Mouse (Mus musculus) olfactory bulb, adult 2 months (tissue): ENCODE measurements around the gene Nup160. TPM values are rescaled to one million over a fixed set of nuclear protein-coding genes. Genes with fewer than 3 reads are reported as not detected.

Source experiments
- H3K27ac ChIP-seq: fragments of 200-500 bp; 2 replicates; pipeline ENCODE4 v1.5.1; 2012; ENCODE audit warnings: low read depth, low read length; ENCODE audit not compliant: insufficient read depth
- H3K4me1 ChIP-seq: fragments of 200-500 bp; 2 replicates; pipeline ENCODE4 v1.6.1; 2012; ENCODE audit warnings: low read length; ENCODE audit not compliant: control insufficient read depth, insufficient read depth
- H3K4me3 ChIP-seq: fragments of 200-500 bp; 2 replicates; pipeline ENCODE4 v1.5.1; 2012; ENCODE audit warnings: mild to moderate bottlenecking, low read depth, low read length, moderate library complexity; ENCODE audit not compliant: insufficient read depth
- CTCF ChIP-seq: fragments of 200-500 bp; IDR thresholded peaks from 2 replicates; pipeline ENCODE4 v1.5.1; 2012; ENCODE audit warnings: low read depth, mild to moderate bottlenecking, low read length, moderate library complexity; ENCODE audit not compliant: insufficient read depth
- POLR2A ChIP-seq: fragments of 200-500 bp; IDR thresholded peaks from 2 replicates; pipeline ENCODE4 v1.6.1; 2012; ENCODE audit warnings: mild to moderate bottlenecking, low read depth, low read length, moderate library complexity; ENCODE audit not compliant: insufficient read depth
- WGBS: fragments of 180-500 bp; shearing (Covaris S2); methylation state at CpG from one replicate; pipeline ENCODE4 v1.1.7; 2018; 5-methylcytosine and 5-hydroxymethylcytosine counted together
- polyA plus RNA-seq: library from polyadenylated mRNA; stranded (reverse); fragments of >200 nt; gene quantifications from 2 replicates; pipeline ENCODE4 v1.2.4, GENCODE M21; 2012; ENCODE audit warnings: low replicate concordance; ENCODE audit not compliant: missing spikeins, insufficient read depth, insufficient read length

Gene Nup160
- polyA plus RNA-seq, 1 experiment, result not detected

DNA sequence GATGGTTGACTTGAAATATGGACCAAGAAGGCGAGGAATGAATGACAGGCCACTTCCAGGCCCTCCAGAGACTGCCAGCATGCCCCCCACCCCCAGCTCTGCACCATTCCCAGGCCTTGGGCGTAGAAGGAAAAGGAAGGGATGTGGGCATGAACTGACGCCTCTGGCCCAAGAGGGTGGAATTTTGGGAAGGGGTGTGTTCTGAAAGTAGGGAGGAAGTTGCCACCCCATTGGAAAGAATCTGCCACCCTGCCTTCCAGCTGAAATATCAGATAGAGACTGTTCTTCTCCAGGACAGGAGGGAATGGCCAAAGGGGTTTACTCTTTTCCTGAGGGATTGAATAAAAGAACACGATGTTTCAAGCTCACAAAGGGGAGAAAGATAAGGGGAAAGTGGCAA lies 18.4 kb upstream of the Nup160 start:
- Histone ChIP-seq H3K4me3 (no peak overlapping the region), H3K4me1 (no peaks in the 10 kb centered on the region), H3K27ac (no peak overlapping the region)
- 86% methylated on average over 4 of the region's 4 CpGs for WGBS
- TF ChIP-seq POLR2A, result no peak

DNA sequence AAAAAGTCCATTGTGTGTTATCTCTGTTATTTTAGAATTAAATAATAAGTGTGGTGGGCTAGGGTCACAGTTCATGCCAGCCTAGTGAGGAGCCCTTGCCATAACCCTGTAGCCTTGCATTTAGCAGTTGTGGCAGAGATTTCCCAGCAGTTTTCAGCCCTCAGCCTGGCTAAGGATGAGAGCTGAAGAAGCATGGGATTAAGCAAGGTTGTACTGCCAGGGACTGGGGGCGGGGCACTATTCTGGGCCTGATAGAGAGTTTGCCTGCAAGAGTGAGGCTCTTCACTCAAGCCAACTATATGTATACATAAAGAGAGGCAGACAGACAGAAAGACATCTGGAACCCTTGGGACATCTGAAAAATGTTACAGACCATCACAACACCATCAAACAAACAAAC lies 18.0 kb upstream of the Nup160 start:
- TF ChIP-seq POLR2A (no peak), CTCF (no peak)
- no peak overlapping the region for H3K4me3 ChIP-seq

DNA sequence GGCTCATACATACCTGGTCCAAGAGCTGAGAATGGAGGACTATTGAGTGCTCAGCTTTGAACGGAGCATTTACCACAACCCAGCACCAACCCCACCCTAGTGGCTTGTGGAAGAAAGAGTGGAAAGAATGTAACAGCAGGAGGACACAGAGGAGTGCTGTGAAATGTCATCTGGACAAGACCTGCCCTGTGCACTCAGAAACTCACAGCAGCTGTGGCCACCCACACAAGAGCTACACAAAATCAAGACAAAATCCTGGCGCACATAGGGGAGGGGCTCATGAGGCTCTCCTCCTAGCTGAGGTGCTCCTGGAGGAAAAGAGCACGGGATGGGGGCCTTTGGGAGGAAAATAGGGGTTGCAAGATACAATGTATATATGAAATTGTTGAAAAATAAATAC lies 17.4 kb upstream of the Nup160 start:
- H3K4me1 ChIP-seq, result no peaks in the 10 kb centered on the region
- no peak overlapping the region for H3K4me3 ChIP-seq
- WGBS, result 59% methylated on average over 3 of the region's 3 CpGs
- TF ChIP-seq CTCF (no peak), POLR2A (no peak)
- no peak overlapping the region for H3K27ac ChIP-seq

More for the DNA sequence above, 18.0 kb upstream of the Nup160 start:
- H3K4me1 ChIP-seq, result no peaks in the 10 kb centered on the region
- WGBS, result 90% methylated on average over 1 of the region's 1 CpGs
- no peak overlapping the region for H3K27ac ChIP-seq

DNA sequence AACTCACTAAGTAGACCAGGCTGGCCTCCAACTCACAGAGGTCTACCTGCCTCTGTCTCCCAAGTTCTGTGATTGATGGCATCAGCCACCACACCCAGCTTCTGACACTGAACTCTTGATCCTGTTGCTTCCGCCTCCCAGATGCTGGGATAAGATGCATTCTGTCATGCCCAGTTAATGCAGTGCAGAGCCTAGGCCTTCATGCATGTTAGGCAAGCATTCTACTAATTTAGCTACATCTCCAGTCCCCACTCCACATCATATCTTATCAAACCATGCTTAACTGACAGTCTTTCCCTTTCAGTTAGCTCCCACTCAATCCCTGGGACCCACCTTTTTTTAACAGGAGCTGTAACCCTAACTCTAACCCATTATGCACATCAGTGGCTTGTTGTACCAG lies 16.1 kb upstream of the Nup160 start:
- WGBS, result 100% methylated on average over 1 of the region's 1 CpGs
- Histone ChIP-seq H3K4me1 (no peaks in the 10 kb centered on the region), H3K27ac (no peak overlapping the region), H3K4me3 (no peak overlapping the region)
- TF ChIP-seq POLR2A, result no peak
- no peak for TF ChIP-seq CTCF

DNA sequence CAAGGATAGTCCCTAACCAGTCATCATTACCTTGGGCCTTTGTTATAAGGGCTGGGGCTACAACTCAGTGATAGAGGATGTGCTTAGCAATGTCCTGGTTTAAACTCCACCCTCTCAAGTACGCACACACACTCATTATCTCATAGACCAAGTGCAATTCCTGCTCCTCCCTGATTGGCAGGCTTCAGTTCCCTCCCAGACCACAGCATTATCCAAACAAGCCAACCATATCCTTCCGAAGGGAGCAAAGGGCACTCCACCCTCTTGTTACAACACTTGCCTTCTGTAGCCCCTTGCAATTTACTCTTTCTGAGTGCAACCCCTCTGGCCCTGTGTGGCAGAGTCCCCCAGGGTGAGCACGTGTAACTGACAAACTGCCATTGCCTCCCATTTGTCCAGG lies 15.6 kb upstream of the Nup160 start:
- H3K27ac ChIP-seq, result no peak overlapping the region
- H3K4me1 ChIP-seq, result no peaks in the 10 kb centered on the region
- TF ChIP-seq POLR2A, result no peak
- TF ChIP-seq CTCF, result no peak
- WGBS, result 60% methylated on average over 3 of the region's 3 CpGs
- no peak overlapping the region for H3K4me3 ChIP-seq

DNA sequence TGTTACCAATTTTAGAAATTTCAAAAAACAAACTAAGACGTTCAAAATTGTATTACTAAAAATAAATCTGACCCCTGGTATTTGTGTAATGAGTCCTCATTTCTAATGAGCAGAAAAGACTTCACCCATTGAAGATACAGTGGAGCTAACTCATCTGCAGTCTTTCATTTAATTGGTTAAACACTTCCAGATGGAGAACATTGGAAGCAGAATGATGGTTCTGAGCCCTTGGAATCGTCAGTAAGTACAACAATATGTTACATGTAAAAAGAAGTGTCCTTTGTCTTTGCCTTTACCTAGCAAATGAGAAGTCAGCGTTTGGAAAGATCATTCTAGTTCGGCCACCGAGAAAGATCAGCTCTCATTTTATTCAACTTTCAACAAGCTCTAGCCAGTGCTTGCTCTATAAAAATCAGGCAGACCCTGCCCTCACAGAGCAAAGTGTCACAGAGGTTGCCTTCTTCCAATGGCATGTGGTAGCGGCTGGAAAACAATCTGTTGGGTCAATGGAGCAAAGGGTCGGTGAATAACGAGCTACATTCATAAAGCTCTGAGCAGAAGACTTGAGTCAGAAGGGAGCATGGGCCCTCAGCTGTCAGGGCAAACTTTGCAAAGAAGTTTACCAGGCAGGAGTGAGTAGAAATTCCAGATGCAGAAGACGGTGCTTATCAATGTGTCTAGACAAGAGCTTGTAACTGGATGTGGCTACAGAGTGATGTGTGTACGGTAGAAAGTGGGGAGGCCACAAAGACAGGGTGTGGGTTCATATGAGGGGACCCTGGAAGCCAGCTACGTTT lies 10.2 kb upstream of the Nup160 start:
- Histone ChIP-seq H3K4me3 (no peak overlapping the region), H3K4me1 (peaks cover 4% of the 10 kb centered on the region; the same call in 1 of the 2 replicates), H3K27ac (no peak overlapping the region)
- TF ChIP-seq POLR2A (no peak), CTCF (no peak)
- 55% methylated on average over 11 of the region's 11 CpGs for WGBS

- H3K27ac ChIP-seq, result no peak overlapping the region
- no peak overlapping the region for H3K4me3 ChIP-seq
- peaks cover 4% of the 10 kb centered on the region; the same call in 1 of the 2 replicates for H3K4me1 ChIP-seq
- TF ChIP-seq CTCF (no peak), POLR2A (no peak)
- 10% methylated on average over 21 of the region's 21 CpGs for WGBS
Measured at GRCm38 (mm10) chr2:90667388-90668265, 9.4 kb upstream of the Nup160 start.

DNA sequence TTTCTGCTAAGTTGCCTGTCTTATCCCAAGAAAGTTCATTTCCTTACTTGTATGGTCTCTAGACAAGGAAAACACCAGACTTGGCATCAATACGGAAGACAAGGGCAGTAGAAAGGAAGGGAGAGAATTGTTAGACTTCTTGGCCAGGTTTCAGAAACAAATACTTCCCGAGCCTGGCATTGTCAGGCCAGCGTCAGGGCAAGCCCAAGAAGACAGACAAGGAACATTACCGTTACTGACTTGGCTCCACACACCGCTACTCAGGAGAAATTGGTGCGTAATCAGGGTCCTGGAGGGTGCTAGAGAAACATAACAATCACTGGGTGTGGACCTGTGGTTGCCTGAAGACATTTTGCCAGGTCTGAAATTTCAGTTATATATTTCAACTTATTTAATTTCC lies 6.7 kb upstream of the Nup160 start:
- WGBS, result 57% methylated on average over 6 of the region's 6 CpGs
- no peak overlapping the region for H3K4me3 ChIP-seq
- TF ChIP-seq CTCF (no peak), POLR2A (no peak)
- peaks cover 4% of the 10 kb centered on the region; the same call in 1 of the 2 replicates for H3K4me1 ChIP-seq
- H3K27ac ChIP-seq, result no peak overlapping the region

DNA sequence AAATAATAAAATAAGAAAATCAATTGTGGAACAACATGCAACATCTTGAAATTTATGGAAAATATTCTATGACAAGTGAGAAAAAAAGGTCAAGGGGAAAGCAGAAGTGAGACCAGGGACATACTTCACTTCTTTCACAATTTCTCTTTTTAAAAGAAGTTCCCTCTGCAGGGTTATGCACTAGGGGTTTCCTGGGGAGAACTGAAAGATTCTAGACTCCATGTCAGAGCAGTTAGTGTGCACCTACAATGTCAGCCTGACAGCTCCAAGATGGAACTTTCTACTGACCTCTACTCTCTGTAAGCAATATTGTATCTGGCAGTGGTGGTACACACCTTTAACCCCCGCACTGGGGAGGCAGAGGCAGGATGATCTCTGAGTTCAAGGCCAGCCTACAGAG lies 3.7 kb upstream of the Nup160 start:
- Histone ChIP-seq H3K27ac (no peak overlapping the region), H3K4me3 (no peak overlapping the region), H3K4me1 (no peaks in the 10 kb centered on the region)
- 95% methylated on average over 1 of the region's 1 CpGs for WGBS
- TF ChIP-seq CTCF (no peak), POLR2A (no peak)
